Comparison of ENCODE assay signal across 9 mouse cellular contexts in the genomic region with DNA sequence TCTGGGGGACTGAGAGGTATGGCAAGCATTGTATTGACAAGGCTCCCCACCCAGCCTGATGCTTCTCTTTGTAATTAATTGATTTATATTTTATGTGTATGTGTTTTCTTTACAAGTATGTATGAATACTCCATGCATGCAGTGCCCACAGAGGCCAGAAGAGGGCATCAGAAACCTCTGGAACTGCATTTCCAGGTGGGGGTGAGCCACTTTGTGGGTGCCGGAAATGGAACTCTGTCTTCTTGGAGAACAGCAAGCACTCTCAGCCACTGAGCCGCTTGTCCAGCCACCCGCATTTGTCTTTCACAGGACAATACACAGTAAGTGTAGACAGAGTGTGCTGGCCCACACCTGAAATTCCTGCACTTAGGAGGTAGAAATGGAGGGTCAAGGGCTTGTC. TPM values are rescaled to one million over a fixed set of nuclear protein-coding genes. Genes with fewer than 3 reads are reported as not detected.
DNase-seq lines count a peak whose midpoint lies in the region; ATAC-seq lines count a peak whose summit lies in the region.
"Had no signal": no experiment of that assay in that cellular context is flagged by ENCODE, and none has a peak within 500 bp of the region (broad histone marks: within the 10 kb centered on the region; RNA-seq: fewer than 3 reads in every experiment).

No protein-coding gene starts in this region.

- intact Hi-C loops in heart, postnatal 10 days (cut with DNase I) = no loop called here
- intact Hi-C loops in left cerebral cortex, postnatal 14 days (cut with DNase I) = no loop called here

- peak; percentile 17 to 50 for DNase-seq in heart, postnatal 10 days
- DNase-seq in heart, adult 11 months = no peak
- DNase-seq in 3T3-L1 (ENCODE audit: low read depth, low spot score) = peak; percentile 48
- DNase-seq in R1 (ENCODE audit: low read depth, low spot score) = peak; percentile 67
- DNase-seq in embryo, embryonic 11 days = peak; percentile 39
- DNase-seq in left cerebral cortex, postnatal 14 days (ENCODE audit: low spot score in 2 of 2) = peak; percentile 53 to 59
- DNase-seq in retina, embryonic 14.5 days (ENCODE audit: low spot score) = peak; percentile 42

- ATAC-seq in monocyte, adult 5-6 weeks (replicated peaks; ENCODE audit: insufficient number of reproducible peaks, low FRiP score, low TSS enrichment, poor library complexity, severe bottlenecking) = no peak

RNA-seq across cellular contexts. Expression of a gene that starts 24.9 kb away (rescaled TPM):
- 10 to 100 TPM; 23.3 to 27.0 TPM for total RNA-seq in heart, postnatal 10 days (2021)
- total RNA-seq in left cerebral cortex, postnatal 14 days (2021) = 10 to 100 TPM; 13.0 to 22.1 TPM
- total RNA-seq in monocyte, adult 5-6 weeks (2017) = 14.6 to 42.4 TPM (median 23.3 TPM) in 3 replicates

RNA-seq across cellular contexts. Expression of a gene that starts 28.5 kb away (rescaled TPM):
- total RNA-seq in heart, postnatal 10 days (2021) = 10 to 100 TPM; 31.4 to 31.8 TPM
- 10 to 100 TPM; 32.1 to 32.7 TPM for total RNA-seq in left cerebral cortex, postnatal 14 days (2021)
- 30.8 to 39.0 TPM (median 37.4 TPM) in 3 replicates for total RNA-seq in monocyte, adult 5-6 weeks (2017)

RNA-seq across cellular contexts. Expression of a gene that starts 28.5 kb away (rescaled TPM):
- 10 to 100 TPM; 33.9 to 34.6 TPM for total RNA-seq in heart, postnatal 10 days (2021)
- total RNA-seq in left cerebral cortex, postnatal 14 days (2021) = 10 to 100 TPM; 40.2 to 45.1 TPM
- total RNA-seq in monocyte, adult 5-6 weeks (2017) = 14.5 to 42.0 TPM (median 34.5 TPM) in 3 replicates

RNA-seq across cellular contexts. Expression of a gene that starts 50.4 kb away (rescaled TPM):
- not detected for total RNA-seq in heart, postnatal 10 days (2021)
- not detected for total RNA-seq in left cerebral cortex, postnatal 14 days (2021)
- not detected in 3 replicates for total RNA-seq in monocyte, adult 5-6 weeks (2017)
- total RNA-seq: left cerebral cortex, adult 8-10 months had no signal
